Mouse (Mus musculus): ENCODE data around the gene D630023F18Rik. TPM values are rescaled to one million over a fixed set of nuclear protein-coding genes. Genes with fewer than 3 reads are reported as not detected.
A peak's percentile ranks its signal among the peaks of the same experiment; 100 is the strongest.

The D630023F18Rik gene
- polyA plus RNA-seq, 1 experiment, result 4.7 TPM

DNA sequence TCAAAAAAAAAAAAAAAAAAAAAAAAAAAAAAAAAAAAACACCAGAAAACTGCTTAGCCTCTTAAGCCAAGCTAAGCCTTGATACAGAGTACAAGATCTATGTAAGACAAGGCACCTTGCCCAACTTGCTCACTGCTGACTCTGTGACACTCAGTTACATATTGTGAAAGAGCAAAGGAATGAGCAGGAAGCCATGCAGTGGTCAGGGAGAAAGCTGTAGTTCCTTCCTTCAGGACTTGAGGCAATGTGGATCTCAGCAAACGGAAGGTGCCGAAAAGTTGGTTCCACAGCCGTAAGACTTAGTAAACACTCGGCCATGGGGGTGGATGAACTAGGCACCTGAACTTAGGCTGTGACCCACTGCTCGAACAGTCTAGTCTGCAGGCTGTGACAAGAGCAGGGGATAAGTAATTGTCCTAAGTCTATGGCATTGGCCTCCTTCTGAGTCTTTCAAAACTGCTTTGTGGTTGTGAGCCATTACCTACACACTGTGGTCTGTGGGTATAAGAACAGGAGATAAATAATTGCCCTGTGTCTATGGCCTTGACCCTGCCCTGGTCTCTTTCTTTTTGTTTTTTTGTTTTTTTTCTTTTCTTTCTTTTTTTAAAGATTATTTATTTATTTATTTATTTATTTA, 9.4 kb downstream of the D630023F18Rik start:
- no peak overlapping the region for H3K27ac ChIP-seq (ENCODE audit: insufficient read depth, low read length)
- no peak for TF ChIP-seq POLR2A (IDR thresholded peaks at IDR 0.05; ENCODE audit: extremely low read depth, insufficient read depth, low read length)
- no peak for TF ChIP-seq CTCF (IDR thresholded peaks at IDR 0.05; ENCODE audit: extremely low read depth, insufficient read depth, low read length)

GRCm38 (mm10) chr1:65112807-65113196, 10.2 kb downstream of the D630023F18Rik start:
- Histone ChIP-seq H3K4me3 (ENCODE audit: insufficient read depth, low read length) (no peak overlapping the region), H3K4me1 (ENCODE audit: control insufficient read depth, insufficient read depth, low read length) (no peaks in the 10 kb centered on the region), H3K27ac (ENCODE audit: insufficient read depth, low read length) (no peak overlapping the region)
- no peak for TF ChIP-seq CTCF (IDR thresholded peaks at IDR 0.05; ENCODE audit: extremely low read depth, insufficient read depth, low read length)
- TF ChIP-seq POLR2A (IDR thresholded peaks at IDR 0.05; ENCODE audit: extremely low read depth, insufficient read depth, low read length), result no peak

More for the DNA sequence above, 9.4 kb downstream of the D630023F18Rik start:
- Histone ChIP-seq H3K4me3 (ENCODE audit: insufficient read depth, low read length) (no peak overlapping the region), H3K4me1 (ENCODE audit: control insufficient read depth, insufficient read depth, low read length) (no peaks in the 10 kb centered on the region)

GRCm38 (mm10) chr1:65112031-65112806, 10.8 kb downstream of the D630023F18Rik start:
- Histone ChIP-seq H3K4me1 (ENCODE audit: control insufficient read depth, insufficient read depth, low read length) (no peaks in the 10 kb centered on the region), H3K4me3 (ENCODE audit: insufficient read depth, low read length) (no peak overlapping the region), H3K27ac (ENCODE audit: insufficient read depth, low read length) (no peak overlapping the region)
- TF ChIP-seq CTCF (IDR thresholded peaks at IDR 0.05; ENCODE audit: extremely low read depth, insufficient read depth, low read length) (peak; percentile 86), POLR2A (IDR thresholded peaks at IDR 0.05; ENCODE audit: extremely low read depth, insufficient read depth, low read length) (no peak)

DNA sequence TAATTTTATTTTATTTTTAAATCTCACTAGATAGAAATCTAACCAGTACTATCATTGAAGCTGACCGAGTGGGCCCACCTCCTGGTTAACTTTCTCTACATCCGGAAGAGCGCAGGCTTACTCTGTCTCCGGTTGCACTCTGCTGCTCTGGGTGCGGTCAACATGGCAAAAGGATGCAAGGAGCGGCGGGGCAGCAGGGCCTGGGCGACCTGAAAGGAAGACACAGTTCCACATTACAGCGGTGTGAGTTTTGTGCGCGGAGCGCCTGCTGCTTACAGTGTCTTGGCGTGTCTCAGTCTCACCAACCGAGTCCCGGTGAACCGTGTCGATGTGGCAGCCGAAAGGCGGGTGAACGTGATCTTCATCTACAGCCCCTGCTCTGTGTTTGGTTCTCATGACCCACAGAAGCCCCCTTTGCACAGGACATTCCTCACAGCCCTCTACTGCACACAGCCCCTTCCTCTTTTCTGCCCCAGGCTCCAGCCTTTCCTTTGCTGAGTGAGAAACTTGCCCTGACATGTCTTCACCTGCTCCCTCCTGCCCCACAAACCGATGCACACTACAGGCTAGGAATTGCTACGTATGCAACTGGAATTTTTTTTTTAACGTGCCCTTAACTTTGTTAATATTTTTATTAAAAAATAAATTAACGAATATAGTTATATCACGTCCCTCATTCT, 13.1 kb downstream of the D630023F18Rik start:
- Histone ChIP-seq H3K4me1 (ENCODE audit: control insufficient read depth, insufficient read depth, low read length) (no peaks in the 10 kb centered on the region), H3K27ac (ENCODE audit: insufficient read depth, low read length) (no peak overlapping the region)
- TF ChIP-seq POLR2A (IDR thresholded peaks at IDR 0.05; ENCODE audit: extremely low read depth, insufficient read depth, low read length), result no peak
- TF ChIP-seq CTCF (IDR thresholded peaks at IDR 0.05; ENCODE audit: extremely low read depth, insufficient read depth, low read length), result no peak

DNA sequence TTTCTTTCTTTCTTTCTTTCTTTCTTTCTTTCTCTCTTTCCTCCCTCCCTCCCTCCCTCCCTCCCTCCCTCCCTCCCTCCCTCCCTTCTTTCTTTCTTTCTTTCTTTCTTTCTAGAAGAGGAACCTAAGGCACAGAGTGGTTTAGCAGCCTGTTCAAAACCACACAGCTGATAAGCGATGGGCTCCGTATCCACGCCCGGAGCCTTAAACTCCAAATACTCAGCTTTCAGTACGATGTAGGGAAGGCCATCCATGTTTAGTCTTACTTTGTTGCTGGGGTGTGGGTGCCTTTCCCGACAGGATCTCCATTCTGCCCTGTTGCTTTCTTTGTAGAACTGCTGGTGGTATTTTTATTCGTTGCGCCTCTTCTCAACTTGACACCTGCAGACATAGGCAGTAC, 13.8 kb downstream of the D630023F18Rik start:
- TF ChIP-seq POLR2A (IDR thresholded peaks at IDR 0.05; ENCODE audit: extremely low read depth, insufficient read depth, low read length), result no peak
- TF ChIP-seq CTCF (IDR thresholded peaks at IDR 0.05; ENCODE audit: extremely low read depth, insufficient read depth, low read length), result no peak
- H3K27ac ChIP-seq (ENCODE audit: insufficient read depth, low read length), result no peak overlapping the region
- H3K4me1 ChIP-seq (ENCODE audit: control insufficient read depth, insufficient read depth, low read length), result no peaks in the 10 kb centered on the region
- no peak overlapping the region for H3K4me3 ChIP-seq (ENCODE audit: insufficient read depth, low read length)

More for the DNA sequence above, 13.1 kb downstream of the D630023F18Rik start:
- no peak overlapping the region for H3K4me3 ChIP-seq (ENCODE audit: insufficient read depth, low read length)

GRCm38 (mm10) chr1:65107654-65108279, 15.2 kb downstream of the D630023F18Rik start:
- no peak overlapping the region for H3K27ac ChIP-seq (ENCODE audit: insufficient read depth, low read length)
- TF ChIP-seq POLR2A (IDR thresholded peaks at IDR 0.05; ENCODE audit: extremely low read depth, insufficient read depth, low read length) (no peak), CTCF (IDR thresholded peaks at IDR 0.05; ENCODE audit: extremely low read depth, insufficient read depth, low read length) (no peak)
- no peaks in the 10 kb centered on the region for H3K4me1 ChIP-seq (ENCODE audit: control insufficient read depth, insufficient read depth, low read length)
- H3K4me3 ChIP-seq (ENCODE audit: insufficient read depth, low read length), result no peak overlapping the region

DNA sequence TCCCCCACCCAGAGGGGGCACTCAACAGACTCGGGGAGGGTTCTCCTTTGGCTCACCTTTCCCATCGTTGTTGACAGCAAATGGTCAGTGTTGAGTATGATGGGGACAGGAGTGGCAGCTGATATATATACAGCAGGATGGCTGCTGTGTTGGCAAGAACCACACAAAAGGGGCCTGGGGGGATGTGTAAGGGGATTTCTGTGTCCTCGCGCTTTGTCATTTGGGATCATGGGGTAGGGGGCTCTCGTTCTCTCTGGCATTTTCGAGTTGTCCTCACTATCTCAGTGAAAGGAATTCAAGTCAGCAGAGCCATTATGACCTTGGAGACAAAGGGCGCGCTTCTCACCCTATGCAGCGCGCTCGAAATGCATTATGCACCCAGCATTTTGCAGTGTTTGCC, 19.7 kb downstream of the D630023F18Rik start, which contains the start of gene Cryga:
TSS of gene Cryga (minus strand) at position 101 of the 400 bp plus-strand sequence.
- TF ChIP-seq CTCF (IDR thresholded peaks at IDR 0.05; ENCODE audit: extremely low read depth, insufficient read depth, low read length), result no peak
- no peak for TF ChIP-seq POLR2A (IDR thresholded peaks at IDR 0.05; ENCODE audit: extremely low read depth, insufficient read depth, low read length)
- Histone ChIP-seq H3K27ac (ENCODE audit: insufficient read depth, low read length) (no peak within 1 kb of the TSS), H3K4me3 (ENCODE audit: insufficient read depth, low read length) (no peak within 1 kb of the TSS), H3K4me1 (ENCODE audit: control insufficient read depth, insufficient read depth, low read length) (no peaks in the 10 kb centered on the region)

GRCm38 (mm10) chr1:65096953-65097352, 26.1 kb downstream of the D630023F18Rik start:
- H3K4me1 ChIP-seq (ENCODE audit: control insufficient read depth, insufficient read depth, low read length), result no peaks in the 10 kb centered on the region
- no peak overlapping the region for H3K4me3 ChIP-seq (ENCODE audit: insufficient read depth, low read length)
- no peak for TF ChIP-seq CTCF (IDR thresholded peaks at IDR 0.05; ENCODE audit: extremely low read depth, insufficient read depth, low read length)
- TF ChIP-seq POLR2A (IDR thresholded peaks at IDR 0.05; ENCODE audit: extremely low read depth, insufficient read depth, low read length), result no peak
- H3K27ac ChIP-seq (ENCODE audit: insufficient read depth, low read length), result no peak overlapping the region

GRCm38 (mm10) chr1:65091566-65091965, 31.4 kb downstream of the D630023F18Rik start:
- Histone ChIP-seq H3K4me3 (ENCODE audit: insufficient read depth, low read length) (no peak overlapping the region), H3K27ac (ENCODE audit: insufficient read depth, low read length) (no peak overlapping the region), H3K4me1 (ENCODE audit: control insufficient read depth, insufficient read depth, low read length) (no peaks in the 10 kb centered on the region)
- no peak for TF ChIP-seq CTCF (IDR thresholded peaks at IDR 0.05; ENCODE audit: extremely low read depth, insufficient read depth, low read length)
- TF ChIP-seq POLR2A (IDR thresholded peaks at IDR 0.05; ENCODE audit: extremely low read depth, insufficient read depth, low read length), result no peak

Data from cortical plate, adult 2 months (tissue).